Mouse (Mus musculus) heart, embryonic 15.5 days (tissue): ENCODE measurements around the gene Zfp638. TPM values are rescaled to one million over a fixed set of nuclear protein-coding genes. Genes with fewer than 3 reads are reported as not detected.

ENCODE experiments used
- ATAC-seq: fragments of 200-750 bp; cut with Nextera tagmentation; replicated peaks from 2 replicates; pipeline ENCODE4 v1.8.0; 2017; ENCODE audit warnings: low read depth, moderate TSS enrichment; ENCODE audit not compliant: insufficient number of reproducible peaks, insufficient read depth, low FRiP score
- H3K27ac ChIP-seq: fragments of 300-500 bp; sonication (generic); 2 replicates; pipeline ENCODE4 v1.5.1; 2015; ENCODE audit warnings: mild to moderate bottlenecking, inconsistent platforms
- H3K27me3 ChIP-seq: fragments of 300-500 bp; sonication (generic); 2 replicates; pipeline ENCODE4 v1.6.1; 2015; ENCODE audit warnings: inconsistent platforms
- H3K36me3 ChIP-seq: fragments of 300-500 bp; sonication (generic); 2 replicates; pipeline ENCODE4 v1.6.1; 2015; ENCODE audit warnings: mild to moderate bottlenecking, inconsistent platforms
- H3K4me1 ChIP-seq: fragments of 300-500 bp; sonication (generic); replicated peaks from 2 replicates; pipeline ENCODE4 v1.6.1; 2015; ENCODE audit warnings: inconsistent platforms
- H3K4me2 ChIP-seq: fragments of 300-500 bp; sonication (generic); 2 replicates; pipeline ENCODE4 v1.6.1; 2015; ENCODE audit warnings: inconsistent platforms, mild to moderate bottlenecking, moderate library complexity
- H3K4me3 ChIP-seq: fragments of 300-500 bp; sonication (generic); 2 replicates; pipeline ENCODE4 v1.5.1; 2015; ENCODE audit warnings: mild to moderate bottlenecking, inconsistent platforms
- H3K9ac ChIP-seq: fragments of 300-500 bp; sonication (generic); 2 replicates; pipeline ENCODE4 v1.6.1; 2015; ENCODE audit warnings: mild to moderate bottlenecking, inconsistent platforms
- H3K9me3 ChIP-seq: fragments of 300-500 bp; sonication (generic); replicated peaks from 2 replicates; pipeline ENCODE4 v1.6.1; 2016; ENCODE audit warnings: inconsistent platforms
- WGBS: fragments of 180-500 bp; shearing (Covaris S2); methylation state at CpG from one replicate; pipeline ENCODE4 v1.1.7; 2015; ENCODE audit warnings: mixed read lengths; 5-methylcytosine and 5-hydroxymethylcytosine counted together
- polyA plus RNA-seq: library from polyadenylated mRNA; unstranded; fragments of >200 nt; fragmentation: Nextera tagmentation; extraction: Ambion mirVana; gene quantifications from 2 replicates; pipeline ENCODE4 v1.2.1, GENCODE M21; 2015

Zfp638 gene
- polyA plus RNA-seq, 1 experiment from 2014 or later: 40.6 TPM

- Histone ChIP-seq H3K9me3 (no peaks in the 10 kb centered on the region), H3K27ac (no peak overlapping the region), H3K4me3 (no peak overlapping the region), H3K4me2 (no peak overlapping the region), H3K27me3 (no peaks in the 10 kb centered on the region), H3K4me1 (no peaks in the 10 kb centered on the region), H3K9ac (no peak overlapping the region), H3K36me3 (no peaks in the 10 kb centered on the region)
- 75% methylated on average over 2 of the region's 2 CpGs for WGBS
- ATAC-seq: no peak
Observed at GRCm38 (mm10) chr6:83846141-83846540, 20.8 kb upstream of the Zfp638 start.

DNA sequence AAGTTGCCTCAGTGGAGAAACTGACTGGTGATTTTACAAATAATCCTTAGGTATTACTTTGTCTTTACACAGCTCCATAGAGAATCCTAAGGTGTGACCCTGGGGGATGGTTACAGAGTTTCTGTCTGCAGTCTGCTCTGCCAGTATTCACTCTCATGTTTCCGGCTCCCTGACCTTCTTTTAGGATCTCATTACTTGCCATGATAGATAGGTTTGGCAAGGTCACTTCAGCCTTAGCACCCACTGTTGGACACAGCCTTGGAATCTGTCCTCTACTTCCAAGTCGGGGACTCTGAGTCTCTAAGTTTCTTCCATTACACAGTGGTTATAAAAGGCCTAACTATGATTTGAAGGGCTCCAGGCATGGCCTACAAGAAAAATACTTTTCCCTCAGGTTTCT is 17.5 kb upstream of the Zfp638 start:
- H3K4me1 ChIP-seq: no peaks in the 10 kb centered on the region
- no peak overlapping the region for H3K4me3 ChIP-seq
- no peak overlapping the region for H3K9ac ChIP-seq
- ATAC-seq: no peak
- no peak overlapping the region for H3K27ac ChIP-seq
- no peaks in the 10 kb centered on the region for H3K36me3 ChIP-seq
- WGBS: 78% methylated on average over 2 of the region's 2 CpGs
- H3K9me3 ChIP-seq: no peaks in the 10 kb centered on the region
- no peak overlapping the region for H3K4me2 ChIP-seq
- H3K27me3 ChIP-seq: no peaks in the 10 kb centered on the region

- WGBS: 69% methylated on average over 5 of the region's 5 CpGs
- H3K4me1 ChIP-seq: peaks cover 5% of the 10 kb centered on the region; the same call in 1 of the 2 replicates
Observed at GRCm38 (mm10) chr6:83857476-83857875, 9.4 kb upstream of the Zfp638 start.

GRCm38 (mm10) chr6:83860033-83860432 is 6.9 kb upstream of the Zfp638 start:
- Histone ChIP-seq H3K27ac (peak overlapping the region; percentile 86), H3K4me1 (peaks cover 8% of the 10 kb centered on the region), H3K36me3 (no peaks in the 10 kb centered on the region), H3K9ac (no peak overlapping the region), H3K4me2 (no peak overlapping the region), H3K4me3 (no peak overlapping the region), H3K27me3 (no peaks in the 10 kb centered on the region), H3K9me3 (no peaks in the 10 kb centered on the region)
- peak; percentile 79 for ATAC-seq
- WGBS: 54% methylated on average over 9 of the region's 9 CpGs

More at GRCm38 (mm10) chr6:83857476-83857875, 9.4 kb upstream of the Zfp638 start:
- Histone ChIP-seq H3K9me3 (no peaks in the 10 kb centered on the region), H3K36me3 (no peaks in the 10 kb centered on the region), H3K4me2 (no peak overlapping the region), H3K4me3 (no peak overlapping the region), H3K27me3 (no peaks in the 10 kb centered on the region), H3K9ac (no peak overlapping the region), H3K27ac (no peak overlapping the region)
- no peak for ATAC-seq

DNA sequence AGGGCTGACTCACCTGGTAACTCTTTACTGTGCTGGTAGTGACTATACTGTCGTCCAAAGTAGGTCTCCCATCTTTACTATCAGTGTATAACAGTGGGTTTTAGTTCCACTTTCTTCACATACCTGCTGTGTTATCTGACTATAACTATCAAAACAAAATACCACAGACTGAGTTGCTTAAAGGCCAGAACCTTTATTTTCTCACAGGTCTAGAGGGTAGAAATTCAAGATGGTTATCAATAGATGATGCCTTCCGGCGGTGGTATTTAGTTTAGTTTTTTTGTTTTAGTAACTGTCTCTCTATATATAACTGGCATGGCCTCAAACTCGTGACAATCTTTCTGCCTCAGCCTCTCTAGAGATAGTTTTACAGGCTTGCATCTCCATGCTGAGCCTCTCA is 3.4 kb upstream of the Zfp638 start:
- Histone ChIP-seq H3K27ac (no peak overlapping the region), H3K4me2 (no peak overlapping the region), H3K9me3 (no peaks in the 10 kb centered on the region), H3K4me3 (no peak overlapping the region), H3K27me3 (no peaks in the 10 kb centered on the region), H3K9ac (no peak overlapping the region), H3K36me3 (no peaks in the 10 kb centered on the region), H3K4me1 (peaks cover 11% of the 10 kb centered on the region)
- whole genome bisulfite sequencing: 66% methylated on average over 4 of the region's 4 CpGs
- no peak for ATAC-seq

GRCm38 (mm10) chr6:83866423-83866822 is 486 bp upstream of the Zfp638 start:
- no peaks in the 10 kb centered on the region for H3K9me3 ChIP-seq
- H3K4me2 ChIP-seq: peak overlapping the region; percentile 98
- no peak overlapping the region for H3K9ac ChIP-seq
- no peaks in the 10 kb centered on the region for H3K27me3 ChIP-seq
- no peak overlapping the region for H3K27ac ChIP-seq
- ATAC-seq: no peak
- no peak overlapping the region for H3K4me3 ChIP-seq
- 27% methylated on average over 4 of the region's 4 CpGs for WGBS
- no peaks in the 10 kb centered on the region for H3K36me3 ChIP-seq
- peaks cover 11% of the 10 kb centered on the region for H3K4me1 ChIP-seq

DNA sequence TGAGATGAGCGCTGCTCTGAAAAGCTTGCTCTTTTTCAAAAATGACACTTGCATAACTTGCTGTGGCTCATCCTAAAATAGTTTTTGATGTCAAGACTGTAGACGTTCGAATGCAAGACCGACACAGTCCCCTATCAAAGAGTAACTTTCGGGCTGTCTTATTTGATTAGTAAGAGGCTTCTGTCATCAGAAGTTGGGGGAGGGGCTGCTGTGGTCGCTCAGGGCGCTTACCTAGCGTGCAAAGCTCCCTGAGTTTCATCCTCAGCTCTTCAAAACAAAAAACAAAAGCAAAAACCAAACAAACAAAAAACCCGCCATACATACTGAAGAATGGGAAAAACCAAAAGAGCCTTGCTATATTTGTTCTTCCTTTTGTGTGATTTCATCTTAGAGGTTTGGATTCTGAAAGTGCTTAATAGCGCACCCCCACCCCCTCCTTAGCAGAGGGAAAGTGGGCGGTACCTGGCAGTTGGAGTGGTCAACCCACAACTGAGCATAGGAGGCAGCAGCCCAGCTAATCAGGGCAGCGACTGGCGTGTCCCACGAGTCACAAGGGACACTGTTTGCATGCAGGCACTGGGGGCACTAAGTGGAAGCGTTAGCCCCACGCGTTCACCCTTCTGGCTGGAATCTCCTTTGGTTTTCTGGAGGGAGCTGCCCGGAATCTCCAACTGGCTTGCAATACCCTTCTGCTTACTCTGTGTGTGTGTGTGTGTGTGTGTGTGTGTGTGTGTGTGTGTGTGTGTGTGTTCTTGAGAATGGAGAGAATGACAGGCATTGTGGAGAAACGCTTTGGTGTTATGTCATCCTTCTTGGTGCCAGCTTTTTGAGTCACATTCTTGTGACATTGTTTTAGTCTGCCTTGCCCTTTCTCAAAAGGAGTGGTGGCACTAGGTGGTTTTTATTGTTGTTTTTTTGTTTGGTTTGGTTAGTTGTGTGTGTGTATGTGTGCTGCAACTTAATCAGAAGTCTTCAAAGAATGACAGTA is 983 bp downstream of the Zfp638 start:
- Histone ChIP-seq H3K4me2 (peak overlapping the region; percentile 98), H3K9ac (peak overlapping the region; percentile 75), H3K27ac (peak overlapping the region; percentile 94), H3K4me1 (peaks cover 11% of the 10 kb centered on the region), H3K9me3 (no peaks in the 10 kb centered on the region), H3K27me3 (no peaks in the 10 kb centered on the region), H3K4me3 (peak overlapping the region; percentile 86), H3K36me3 (no peaks in the 10 kb centered on the region)
- WGBS: 2% methylated on average over 19 of the region's 19 CpGs
- ATAC-seq: peak; percentile 78

DNA sequence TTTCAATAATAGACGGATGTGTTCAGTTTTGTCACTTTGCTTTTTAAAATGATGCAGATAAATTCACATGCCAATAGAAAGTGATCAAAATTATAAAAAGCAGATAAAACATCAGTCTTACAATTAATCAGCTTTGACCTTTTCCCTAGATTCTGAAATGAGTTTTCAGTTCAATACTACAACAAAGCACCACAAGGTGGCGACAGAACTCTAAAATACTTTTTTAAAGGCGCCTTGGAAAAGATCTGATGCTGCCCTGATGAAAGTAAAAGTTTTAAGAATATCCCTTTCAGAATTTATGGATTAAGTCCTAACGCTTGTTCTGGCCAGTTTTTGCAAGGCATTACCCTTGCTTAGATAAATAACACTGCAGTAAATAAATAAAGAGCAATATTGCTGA is 12.9 kb downstream of the Zfp638 start:
- no peaks in the 10 kb centered on the region for H3K9me3 ChIP-seq
- WGBS: 5% methylated on average over 4 of the region's 4 CpGs
- H3K4me3 ChIP-seq: peak overlapping the region; percentile 18; the same call in 1 of the 2 replicates
- no peaks in the 10 kb centered on the region for H3K4me1 ChIP-seq
- H3K27me3 ChIP-seq: no peaks in the 10 kb centered on the region
- H3K9ac ChIP-seq: no peak overlapping the region
- H3K36me3 ChIP-seq: no peaks in the 10 kb centered on the region
- no peak for ATAC-seq
- no peak overlapping the region for H3K27ac ChIP-seq
- peak overlapping the region; percentile 39 for H3K4me2 ChIP-seq

- Histone ChIP-seq H3K27ac (no peak overlapping the region), H3K4me3 (no peak overlapping the region), H3K4me1 (no peaks in the 10 kb centered on the region), H3K9ac (no peak overlapping the region), H3K36me3 (no peaks in the 10 kb centered on the region), H3K4me2 (no peak overlapping the region), H3K9me3 (no peaks in the 10 kb centered on the region), H3K27me3 (no peaks in the 10 kb centered on the region)
- no peak for ATAC-seq
- 74% methylated on average over 3 of the region's 3 CpGs for WGBS
Observed at GRCm38 (mm10) chr6:83886789-83887188, 19.9 kb downstream of the Zfp638 start.

- no peak overlapping the region for H3K4me2 ChIP-seq
- no peaks in the 10 kb centered on the region for H3K36me3 ChIP-seq
- no peaks in the 10 kb centered on the region for H3K9me3 ChIP-seq
- WGBS: 76% methylated on average over 1 of the region's 1 CpGs
- no peak overlapping the region for H3K4me3 ChIP-seq
- H3K9ac ChIP-seq: no peak overlapping the region
- H3K27me3 ChIP-seq: no peaks in the 10 kb centered on the region
- H3K4me1 ChIP-seq: no peaks in the 10 kb centered on the region
- no peak for ATAC-seq
- H3K27ac ChIP-seq: no peak overlapping the region
Observed at GRCm38 (mm10) chr6:83888802-83889201, 21.9 kb downstream of the Zfp638 start.

GRCm38 (mm10) chr6:83890281-83891015 is 23.5 kb downstream of the Zfp638 start:
- 44% methylated on average over 2 of the region's 2 CpGs for WGBS
- H3K4me2 ChIP-seq: no peak overlapping the region
- no peak for ATAC-seq

More at GRCm38 (mm10) chr6:83890281-83891015, 23.5 kb downstream of the Zfp638 start:
- Histone ChIP-seq H3K27ac (no peak overlapping the region), H3K9me3 (no peaks in the 10 kb centered on the region), H3K9ac (no peak overlapping the region), H3K4me3 (no peak overlapping the region), H3K4me1 (no peaks in the 10 kb centered on the region), H3K27me3 (no peaks in the 10 kb centered on the region), H3K36me3 (no peaks in the 10 kb centered on the region)
